Mouse (Mus musculus) spleen, adult 12 weeks (tissue): Measurements from ENCODE around the gene Mdga1.

Source experiments
- DNase-seq: peaks from one replicate; pipeline ENCODE4 v3.0.0; 2022; ENCODE audit warnings: low spot score

Gene Mdga1

GRCm38 (mm10) chr17:29920089-29920488, 49.8 kb downstream of the Mdga1 start:
- no peak for DNase-seq

DNA sequence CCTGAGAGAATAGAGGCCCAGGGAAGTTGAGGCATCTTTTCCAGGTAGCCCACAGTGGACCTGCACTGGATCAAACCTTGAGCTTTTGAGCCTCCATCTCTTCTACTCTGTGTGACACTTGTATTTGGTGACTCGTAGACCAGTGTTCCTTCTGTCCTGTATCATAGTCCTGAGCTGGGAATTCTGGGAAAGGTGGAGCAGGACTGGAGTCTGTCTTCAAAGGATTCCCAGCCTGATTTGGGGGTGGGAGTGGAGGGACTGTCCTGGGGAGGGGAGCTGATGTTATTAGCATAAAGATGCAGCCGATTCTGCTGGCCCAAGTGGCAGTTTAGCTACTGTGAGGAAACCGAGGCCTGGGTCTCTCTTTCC, 50.4 kb downstream of the Mdga1 start:
- no peak for DNase-seq

DNA sequence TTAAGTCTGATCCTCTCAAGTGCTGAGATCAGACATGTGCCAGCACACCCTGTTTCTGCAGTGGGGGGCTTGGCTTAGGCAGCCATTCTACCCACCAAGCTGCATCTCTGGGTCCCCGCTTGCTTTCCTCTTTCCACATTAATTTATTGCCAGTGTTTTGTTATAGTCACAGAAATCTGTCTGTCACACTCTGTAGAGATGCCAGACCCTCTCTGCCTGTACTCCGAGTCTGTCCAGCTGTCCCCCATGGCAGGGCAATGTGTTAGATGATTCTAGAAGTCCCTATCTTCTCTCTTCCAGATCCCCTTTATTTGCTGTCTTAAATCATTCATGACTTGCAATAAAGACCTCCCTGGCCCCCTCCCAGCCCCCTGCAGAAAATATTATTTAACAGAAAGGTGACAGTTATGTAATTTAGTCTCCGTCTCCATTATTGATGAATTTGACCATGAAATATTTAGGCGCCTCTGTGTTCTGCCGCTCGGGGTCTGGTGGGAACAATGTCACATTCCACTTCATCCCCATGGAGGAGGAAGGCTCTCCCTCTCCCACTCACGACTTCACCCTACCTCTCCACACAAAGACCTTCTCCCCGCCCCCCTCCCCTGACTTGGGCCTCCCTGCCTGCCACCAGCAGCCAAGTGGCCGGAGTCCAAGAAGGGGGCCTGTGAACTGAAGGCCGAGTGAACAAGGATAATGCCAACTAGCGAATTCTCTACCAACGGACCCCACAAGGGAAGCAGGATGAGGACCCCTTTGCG, 50.9 kb downstream of the Mdga1 start:
- no peak for DNase-seq

DNA sequence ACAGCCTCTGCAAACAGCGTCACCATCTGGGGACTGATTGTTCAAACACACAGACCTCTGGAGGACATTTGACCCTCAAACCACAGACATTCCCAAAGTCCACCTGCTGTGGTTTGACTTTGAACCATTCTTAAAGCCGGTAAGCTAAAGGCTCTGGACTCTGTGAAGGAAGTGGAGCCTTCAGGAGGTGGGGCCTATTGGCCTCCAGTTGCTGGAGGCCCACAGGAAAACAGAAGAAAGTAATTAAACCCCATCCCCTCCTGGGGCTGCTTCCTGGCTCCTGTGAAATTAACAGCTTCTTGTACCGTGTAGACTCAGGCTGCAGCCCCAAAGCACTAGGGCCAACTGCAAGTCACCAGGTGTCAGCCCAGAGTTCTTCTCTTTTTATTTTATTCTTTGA, 52.9 kb downstream of the Mdga1 start:
- DNase-seq, result no peak

- no peak for DNase-seq
Measured at GRCm38 (mm10) chr17:29915820-29916219, 54.1 kb downstream of the Mdga1 start.

- no peak for DNase-seq
Measured at GRCm38 (mm10) chr17:29913301-29913965, 56.5 kb downstream of the Mdga1 start.

GRCm38 (mm10) chr17:29912733-29913132, 57.2 kb downstream of the Mdga1 start:
- DNase-seq, result no peak

DNA sequence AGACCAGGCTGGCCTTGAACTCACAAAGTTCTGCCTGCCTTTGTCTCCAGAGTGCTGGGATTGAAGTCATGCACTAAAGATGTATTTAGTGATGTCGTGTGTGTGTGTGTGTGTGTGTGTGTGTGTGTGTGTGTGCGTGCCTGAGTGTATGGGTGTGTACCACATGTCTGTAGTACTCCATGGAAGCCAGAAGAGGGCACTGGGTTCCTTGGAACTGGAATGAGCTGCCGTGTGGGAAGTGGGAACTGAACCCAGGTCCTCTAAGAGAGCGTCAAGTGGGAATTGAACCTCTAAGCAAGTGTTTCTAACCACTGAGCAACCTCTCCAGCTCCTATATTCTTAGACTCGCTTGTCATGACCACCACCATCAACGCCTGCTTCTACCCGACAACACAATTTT, 60.9 kb downstream of the Mdga1 start:
- no peak for DNase-seq

- DNase-seq, result no peak
Measured at GRCm38 (mm10) chr17:29904694-29905093, 65.2 kb downstream of the Mdga1 start.

- no peak for DNase-seq
Measured at GRCm38 (mm10) chr17:29902406-29903155, 67.3 kb downstream of the Mdga1 start.

GRCm38 (mm10) chr17:29900289-29900688, 69.6 kb downstream of the Mdga1 start:
- no peak for DNase-seq

- DNase-seq, result no peak
Measured at GRCm38 (mm10) chr17:29896181-29897054, 73.5 kb downstream of the Mdga1 start.

DNA sequence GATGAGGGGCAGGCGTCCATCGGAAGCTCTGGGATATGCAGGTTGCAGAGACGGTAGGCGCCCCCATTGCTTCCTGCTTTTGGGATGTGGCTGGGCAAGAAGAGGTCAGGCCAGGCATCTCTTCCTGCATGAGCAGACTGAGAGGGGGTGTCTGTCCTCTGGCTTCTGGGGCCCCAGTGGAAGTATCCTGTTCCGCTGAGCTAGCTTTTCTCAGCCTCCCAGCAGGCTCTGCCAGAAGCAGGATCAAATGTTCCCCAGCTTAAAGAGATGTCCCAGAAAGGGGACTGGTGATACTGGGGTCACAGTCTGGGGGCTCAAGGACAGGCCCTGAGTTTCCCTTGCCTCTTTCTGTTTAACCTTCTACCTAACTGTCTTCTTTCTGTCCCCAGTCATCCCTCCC, 74.3 kb downstream of the Mdga1 start:
- DNase-seq, result no peak

DNA sequence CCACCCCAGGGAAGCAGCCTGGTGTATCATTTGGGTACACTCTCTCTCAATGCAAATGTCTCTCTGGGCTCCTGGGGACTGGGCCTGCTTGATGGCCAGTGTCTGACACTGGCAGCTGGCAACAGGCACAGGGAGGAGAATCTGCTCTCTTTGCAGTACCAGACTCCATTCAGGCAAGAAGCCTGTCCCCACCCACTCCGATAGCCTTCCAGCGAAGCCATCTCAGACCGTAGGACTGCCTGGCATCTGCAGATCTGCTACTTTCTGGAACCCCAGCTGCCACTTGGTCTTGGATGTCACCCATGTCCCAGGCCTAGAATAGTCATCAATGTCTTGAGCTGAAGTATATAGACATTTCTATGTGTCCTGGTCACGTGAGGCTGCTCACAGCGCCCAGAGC, 74.9 kb downstream of the Mdga1 start:
- DNase-seq, result no peak

DNA sequence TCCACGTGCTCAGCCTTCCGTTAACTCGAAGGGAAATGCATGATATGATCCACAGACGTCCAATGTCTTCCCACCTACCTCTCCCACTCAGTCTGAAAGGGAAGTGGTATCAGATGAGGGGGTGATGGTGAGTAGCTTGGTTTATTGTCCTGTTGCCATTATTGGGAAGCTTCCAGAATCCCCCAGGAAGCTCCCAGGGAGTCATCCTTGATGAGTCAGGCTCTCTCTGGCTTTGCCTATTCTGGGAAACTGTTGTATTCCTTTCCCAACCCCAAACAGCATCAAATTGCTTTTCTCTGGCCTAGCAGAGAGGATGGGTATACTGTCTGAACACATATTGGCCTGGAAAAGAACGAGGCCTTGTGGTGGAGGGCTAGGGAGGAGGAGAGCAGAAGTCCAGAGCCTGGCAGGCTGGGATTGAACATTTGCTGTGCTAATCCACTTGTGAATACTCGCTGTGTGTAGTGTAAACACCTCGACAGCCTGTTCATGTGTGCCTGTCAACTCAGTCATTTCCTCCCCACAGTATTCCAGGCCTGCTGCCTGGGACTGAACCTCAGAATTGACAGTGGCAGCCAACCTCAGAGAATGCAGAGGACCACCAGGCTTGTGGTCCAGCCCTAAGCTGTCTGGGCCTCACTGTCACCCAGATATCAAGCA, 79.3 kb downstream of the Mdga1 start:
- DNase-seq, result no peak

GRCm38 (mm10) chr17:29888981-29889980, 80.6 kb downstream of the Mdga1 start:
- DNase-seq, result no peak

GRCm38 (mm10) chr17:29887881-29888826, 81.7 kb downstream of the Mdga1 start:
- DNase-seq, result no peak

DNA sequence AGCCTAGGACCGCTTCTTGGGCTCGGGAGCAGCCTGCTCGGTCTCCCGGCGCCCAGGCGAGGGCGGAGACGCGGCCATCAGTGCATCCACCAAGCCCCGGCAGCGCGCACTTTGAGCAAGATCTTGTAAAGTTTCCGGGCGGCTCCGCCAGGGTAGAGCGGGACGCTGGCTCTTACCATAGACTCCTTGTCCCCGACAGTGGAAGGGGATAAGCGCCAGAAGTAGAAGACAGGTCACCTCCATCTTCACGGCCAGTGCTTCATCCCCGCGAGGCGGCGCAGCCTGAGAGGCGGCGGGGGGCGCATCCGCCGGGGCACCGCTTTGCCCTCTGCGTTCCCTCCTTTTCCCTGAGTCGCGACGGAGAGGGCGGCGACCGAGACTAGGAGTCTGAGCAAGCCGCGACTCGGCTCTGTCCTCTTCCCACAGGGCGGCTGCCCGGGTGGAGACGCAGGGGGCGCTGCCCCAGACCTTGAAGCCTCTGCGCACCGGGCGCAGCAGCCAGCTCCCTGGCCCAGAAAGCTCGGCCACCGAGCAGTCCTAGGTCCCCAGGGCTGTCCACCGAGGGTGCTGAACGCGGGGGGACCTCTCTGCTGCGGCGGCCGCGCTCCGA, 82.5 kb downstream of the Mdga1 start:
- DNase-seq, result no peak
